Mouse (Mus musculus) heart, embryonic 10.5 days (tissue): ENCODE measurements around the gene Cpm. TPM values are rescaled to one million over a fixed set of nuclear protein-coding genes. Genes with fewer than 3 reads are reported as not detected.
"Not testable (repeated sequence)": the region's sequence is repeated elsewhere in the genome, so short reads cannot be mapped to it uniquely, and the experiment has no call there.

Source experiments
- DNase-seq: peaks from one replicate; pipeline ENCODE4 v3.0.0-alpha.2; 2017; ENCODE audit warnings: low spot score
- H3K27ac ChIP-seq: fragments of 300-500 bp; sonication (generic); 2 replicates; pipeline ENCODE4 v1.5.1; 2016; ENCODE audit warnings: mild to moderate bottlenecking
- H3K27me3 ChIP-seq: fragments of 300-500 bp; sonication (generic); 2 replicates; pipeline ENCODE4 v1.6.1; 2016; ENCODE audit warnings: mild to moderate bottlenecking; ENCODE audit not compliant: poor library complexity, insufficient read depth, severe bottlenecking
- H3K36me3 ChIP-seq: fragments of 300-500 bp; sonication (generic); 2 replicates; pipeline ENCODE4 v1.6.1; 2016; ENCODE audit warnings: mild to moderate bottlenecking, moderate library complexity
- H3K4me1 ChIP-seq: fragments of 300-500 bp; sonication (generic); 2 replicates; pipeline ENCODE4 v1.6.1; 2016; ENCODE audit warnings: mild to moderate bottlenecking
- H3K4me3 ChIP-seq: fragments of 300-500 bp; sonication (generic); 2 replicates; pipeline ENCODE4 v1.5.1; 2016; ENCODE audit warnings: mild to moderate bottlenecking, moderate library complexity
- H3K9me3 ChIP-seq: fragments of 300-500 bp; sonication (generic); 2 replicates; pipeline ENCODE4 v1.6.1; 2016; ENCODE audit warnings: mild to moderate bottlenecking, moderate library complexity
- WGBS: fragments of 180-500 bp; shearing (Covaris S2); methylation state at CpG from one replicate; pipeline ENCODE4 v1.1.7; 2016; 5-methylcytosine and 5-hydroxymethylcytosine counted together
- polyA plus RNA-seq: library from polyadenylated mRNA; unstranded; fragments of >200 nt; fragmentation: Nextera tagmentation; extraction: Ambion mirVana; gene quantifications from 2 replicates; pipeline ENCODE4 v1.2.1, GENCODE M21; 2016

Gene Cpm
- polyA plus RNA-seq, 1 experiment from 2014 or later: 28.3 TPM

GRCm38 (mm10) chr10:117588416-117589143, 40.7 kb upstream of the Cpm start:
- not testable (repeated sequence) for H3K36me3 ChIP-seq, H3K9me3 ChIP-seq, H3K27ac ChIP-seq, H3K4me3 ChIP-seq, H3K27me3 ChIP-seq, DNase-seq, H3K4me1 ChIP-seq
- WGBS: 86% methylated on average over 11 of the region's 11 CpGs

- 82% methylated on average over 8 of the region's 8 CpGs for WGBS
- H3K4me3 ChIP-seq: no peak overlapping the region
- H3K9me3 ChIP-seq: no peaks in the 10 kb centered on the region
- no peak for DNase-seq
- H3K27me3 ChIP-seq: no peaks in the 10 kb centered on the region
- H3K4me1 ChIP-seq: no peaks in the 10 kb centered on the region
- H3K27ac ChIP-seq: no peak overlapping the region
- H3K36me3 ChIP-seq: no peaks in the 10 kb centered on the region
Measured at GRCm38 (mm10) chr10:117589144-117589940, 40.0 kb upstream of the Cpm start.

- Histone ChIP-seq H3K27me3 (no peaks in the 10 kb centered on the region), H3K4me3 (no peak overlapping the region), H3K9me3 (no peaks in the 10 kb centered on the region), H3K36me3 (no peaks in the 10 kb centered on the region), H3K4me1 (no peaks in the 10 kb centered on the region), H3K27ac (no peak overlapping the region)
- DNase-seq: no peak
- 72% methylated on average over 13 of the region's 13 CpGs for WGBS
Measured at GRCm38 (mm10) chr10:117590331-117591301, 38.7 kb upstream of the Cpm start.

GRCm38 (mm10) chr10:117591766-117592165, 37.5 kb upstream of the Cpm start:
- Histone ChIP-seq H3K4me1 (no peaks in the 10 kb centered on the region), H3K27me3 (no peaks in the 10 kb centered on the region), H3K27ac (no peak overlapping the region), H3K36me3 (no peaks in the 10 kb centered on the region), H3K9me3 (no peaks in the 10 kb centered on the region), H3K4me3 (no peak overlapping the region)
- DNase-seq: no peak
- 67% methylated on average over 9 of the region's 9 CpGs for WGBS

- H3K27ac ChIP-seq: no peak overlapping the region
- no peak for DNase-seq
- no peaks in the 10 kb centered on the region for H3K36me3 ChIP-seq
- no peaks in the 10 kb centered on the region for H3K9me3 ChIP-seq
- H3K4me3 ChIP-seq: no peak overlapping the region
- no peaks in the 10 kb centered on the region for H3K4me1 ChIP-seq
- no peaks in the 10 kb centered on the region for H3K27me3 ChIP-seq
- WGBS: 72% methylated on average over 7 of the region's 7 CpGs
Measured at GRCm38 (mm10) chr10:117592306-117593040, 36.8 kb upstream of the Cpm start.

- no peak overlapping the region for H3K4me3 ChIP-seq
- 88% methylated on average over 5 of the region's 5 CpGs for WGBS
- H3K36me3 ChIP-seq: no peaks in the 10 kb centered on the region
- no peak overlapping the region for H3K27ac ChIP-seq
- H3K27me3 ChIP-seq: no peaks in the 10 kb centered on the region
- no peaks in the 10 kb centered on the region for H3K9me3 ChIP-seq
- no peak for DNase-seq
- H3K4me1 ChIP-seq: no peaks in the 10 kb centered on the region
Measured at GRCm38 (mm10) chr10:117593041-117593570, 36.2 kb upstream of the Cpm start.

- Histone ChIP-seq H3K4me1 (no peaks in the 10 kb centered on the region), H3K4me3 (no peak overlapping the region), H3K36me3 (no peaks in the 10 kb centered on the region), H3K9me3 (no peaks in the 10 kb centered on the region), H3K27ac (no peak overlapping the region), H3K27me3 (no peaks in the 10 kb centered on the region)
- DNase-seq: no peak
- 88% methylated on average over 13 of the region's 13 CpGs for WGBS
Measured at GRCm38 (mm10) chr10:117593857-117594256, 35.4 kb upstream of the Cpm start.

GRCm38 (mm10) chr10:117594291-117594850, 34.9 kb upstream of the Cpm start:
- 84% methylated on average over 17 of the region's 17 CpGs for WGBS
- no peaks in the 10 kb centered on the region for H3K4me1 ChIP-seq
- no peak for DNase-seq
- H3K4me3 ChIP-seq: no peak overlapping the region
- no peaks in the 10 kb centered on the region for H3K27me3 ChIP-seq
- no peaks in the 10 kb centered on the region for H3K9me3 ChIP-seq
- H3K27ac ChIP-seq: no peak overlapping the region
- no peaks in the 10 kb centered on the region for H3K36me3 ChIP-seq

GRCm38 (mm10) chr10:117594913-117595312, 34.4 kb upstream of the Cpm start:
- no peak overlapping the region for H3K4me3 ChIP-seq
- no peaks in the 10 kb centered on the region for H3K27me3 ChIP-seq
- no peaks in the 10 kb centered on the region for H3K36me3 ChIP-seq
- no peaks in the 10 kb centered on the region for H3K4me1 ChIP-seq
- no peak overlapping the region for H3K27ac ChIP-seq
- WGBS: 84% methylated on average over 13 of the region's 13 CpGs
- no peaks in the 10 kb centered on the region for H3K9me3 ChIP-seq
- no peak for DNase-seq

- no peak overlapping the region for H3K27ac ChIP-seq
- H3K9me3 ChIP-seq: no peaks in the 10 kb centered on the region
- no peaks in the 10 kb centered on the region for H3K4me1 ChIP-seq
- WGBS: 68% methylated on average over 13 of the region's 13 CpGs
- H3K4me3 ChIP-seq: no peak overlapping the region
- H3K27me3 ChIP-seq: no peaks in the 10 kb centered on the region
- no peaks in the 10 kb centered on the region for H3K36me3 ChIP-seq
- DNase-seq: no peak
Measured at GRCm38 (mm10) chr10:117595442-117596164, 33.7 kb upstream of the Cpm start.

- Histone ChIP-seq H3K4me3 (no peak overlapping the region), H3K27ac (no peak overlapping the region), H3K9me3 (no peaks in the 10 kb centered on the region), H3K27me3 (no peaks in the 10 kb centered on the region), H3K4me1 (no peaks in the 10 kb centered on the region), H3K36me3 (no peaks in the 10 kb centered on the region)
- DNase-seq: no peak
- WGBS: 80% methylated on average over 9 of the region's 9 CpGs
Measured at GRCm38 (mm10) chr10:117596165-117596735, 33.0 kb upstream of the Cpm start.
